Mouse (Mus musculus) left cerebral cortex, adult 11 months (tissue): ENCODE results near the gene Mrap2.

Experiments
- DNase-seq: peaks from one replicate; pipeline ENCODE4 v3.0.0; 2022; ENCODE audit warnings: low spot score

The Mrap2 gene

DNA sequence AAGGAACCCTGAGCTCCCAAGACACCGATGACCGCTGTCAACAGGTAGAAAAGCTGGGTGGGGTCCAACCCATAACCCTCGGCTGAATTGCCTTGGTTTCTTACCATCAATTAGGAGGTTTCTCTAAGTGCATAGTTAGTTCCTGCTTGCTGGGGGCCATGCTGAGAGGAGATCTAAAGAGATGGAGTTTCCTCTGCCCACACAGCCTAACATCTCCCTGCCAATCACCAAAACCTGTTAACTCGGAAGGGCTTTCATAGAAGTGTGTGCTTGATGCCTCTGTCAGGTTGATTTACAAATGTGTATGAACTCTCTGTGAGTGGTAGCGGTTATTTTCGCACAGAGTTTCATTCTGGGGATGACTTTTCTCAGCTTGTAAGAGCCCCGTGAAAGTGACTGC is 34.4 kb downstream of the Mrap2 start:
- DNase-seq: no peak

DNA sequence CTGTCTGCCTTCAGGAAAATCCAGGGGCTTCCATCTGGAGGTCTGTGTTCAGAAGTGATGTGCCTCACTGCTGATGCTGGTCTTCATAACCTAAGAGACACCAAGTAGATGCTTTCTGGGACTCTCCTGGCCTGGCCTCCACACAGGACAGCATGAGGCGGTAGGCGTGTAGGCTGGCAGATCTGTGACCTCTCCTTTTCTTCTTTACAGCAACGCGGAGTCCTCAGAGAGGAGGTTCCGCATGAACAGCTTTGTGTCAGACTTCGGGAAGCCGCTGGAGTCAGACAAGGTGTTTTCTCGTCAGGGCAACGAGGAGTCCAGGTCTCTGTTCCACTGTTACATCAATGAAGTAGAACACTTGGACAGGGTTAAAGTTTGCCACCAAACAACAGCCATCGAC is 38.1 kb downstream of the Mrap2 start:
- DNase-seq: no peak

DNA sequence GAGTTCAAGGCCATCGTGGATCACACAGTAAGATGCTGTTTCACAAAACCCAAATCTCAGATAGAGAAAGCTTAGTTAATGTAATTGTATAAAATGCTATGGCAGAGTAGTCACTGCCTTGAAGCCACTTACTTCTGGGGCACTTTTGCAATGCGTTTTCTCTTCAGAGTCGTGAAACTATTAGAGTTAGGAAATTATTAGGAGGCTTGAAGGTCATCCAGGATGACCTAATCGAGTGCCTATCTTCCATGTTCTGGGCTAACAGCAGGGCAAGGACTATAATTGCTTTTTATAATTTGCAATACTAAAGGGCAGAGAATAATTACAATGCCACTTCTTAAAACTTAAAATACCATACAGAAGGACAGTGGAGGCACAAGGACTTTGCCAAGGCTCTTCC is 43.2 kb downstream of the Mrap2 start:
- DNase-seq: no peak

DNA sequence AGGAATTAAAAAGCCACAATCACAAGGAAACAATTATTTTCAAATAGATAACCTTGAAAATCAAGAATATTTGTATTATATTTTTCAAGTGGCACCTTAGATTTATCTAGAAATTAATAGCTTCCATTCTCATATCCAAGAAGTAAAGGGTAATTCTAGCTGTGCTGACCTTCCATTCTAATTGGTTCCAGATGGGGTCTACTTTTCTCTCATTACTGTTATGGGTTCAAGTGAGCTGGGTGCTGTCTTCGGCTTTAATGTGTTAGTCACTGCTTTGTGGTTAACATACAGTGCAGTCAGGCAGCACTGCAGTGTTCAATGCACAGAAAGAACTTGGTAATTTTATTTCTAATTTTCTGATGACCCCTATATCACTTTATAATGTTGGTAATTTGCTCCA is 49.6 kb downstream of the Mrap2 start:
- no peak for DNase-seq

DNA sequence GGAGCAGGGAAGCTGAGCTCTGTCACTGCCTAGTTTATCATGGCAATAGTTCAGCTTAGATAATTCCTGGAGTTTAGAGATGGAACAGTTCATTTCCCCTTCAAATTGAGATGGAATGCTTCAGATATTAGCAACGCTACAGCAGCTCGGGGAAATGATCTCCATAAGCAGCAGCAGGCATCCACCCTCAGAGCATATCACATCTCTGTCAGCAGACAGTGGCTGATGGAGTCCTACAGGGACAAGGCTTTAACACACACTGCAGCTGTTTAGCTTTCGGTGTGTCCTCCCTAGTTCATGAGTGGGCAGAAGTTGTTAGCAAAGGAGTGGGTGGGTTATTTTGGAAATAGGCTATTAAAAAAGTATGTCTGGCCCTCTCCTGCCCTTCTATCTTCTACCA is 53.2 kb downstream of the Mrap2 start:
- no peak for DNase-seq

DNA sequence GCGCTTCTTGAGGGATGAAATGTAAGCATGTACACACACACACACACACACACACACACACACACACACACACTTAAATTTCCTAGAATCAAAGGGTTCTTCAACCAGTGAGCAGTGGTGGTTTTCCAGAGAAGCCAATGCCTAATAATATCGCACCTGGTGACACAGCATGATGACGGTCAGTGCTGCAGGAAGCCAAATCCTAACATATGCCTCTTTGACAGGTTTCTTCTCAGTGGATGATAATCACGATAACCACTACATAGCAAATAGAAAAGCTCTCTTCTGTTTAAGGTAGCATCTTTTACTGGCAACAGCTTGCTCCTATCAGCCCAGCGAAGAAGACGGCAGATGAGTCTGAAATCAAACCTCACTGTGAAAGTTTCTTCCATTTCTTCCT is 53.9 kb downstream of the Mrap2 start:
- DNase-seq: no peak

DNA sequence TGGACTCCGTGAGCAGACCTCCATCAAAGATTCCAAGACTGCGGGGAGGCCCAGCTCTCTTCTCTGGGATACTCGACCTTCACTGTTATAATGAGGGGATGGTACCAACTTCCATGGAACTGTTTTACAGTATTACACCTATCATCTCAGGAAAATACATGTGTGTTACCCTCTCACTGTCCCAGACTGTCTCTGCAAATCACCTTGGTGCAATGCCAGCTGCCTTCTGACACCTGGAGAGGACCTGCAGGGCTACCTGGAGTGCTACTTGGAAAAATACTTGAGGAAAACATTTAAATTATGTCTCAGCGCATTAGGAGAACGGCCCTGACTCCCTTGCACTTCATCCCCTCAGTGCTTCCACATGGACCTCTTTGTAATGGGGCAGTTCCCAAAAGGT is 56.3 kb downstream of the Mrap2 start:
- DNase-seq: no peak

DNA sequence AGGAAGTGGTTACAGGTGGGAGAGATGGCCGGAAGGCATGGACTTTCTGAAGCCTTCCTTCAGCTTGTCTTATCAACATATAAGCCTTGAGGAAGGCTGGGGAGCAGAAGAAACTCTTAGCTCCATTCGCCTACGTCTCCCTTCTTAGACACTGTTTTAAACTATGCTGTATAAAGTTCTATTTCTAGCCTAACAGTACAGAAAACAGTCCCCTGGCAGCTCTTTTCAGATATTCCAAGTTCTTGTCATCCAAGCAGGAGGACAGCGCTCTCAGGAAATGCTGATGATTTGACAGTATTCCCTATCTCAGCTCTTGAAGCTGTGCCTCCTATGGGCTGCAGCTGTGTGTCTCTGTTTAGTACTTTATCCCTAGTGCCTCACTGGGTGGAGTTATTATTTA is 56.8 kb downstream of the Mrap2 start:
- DNase-seq: peak; percentile 8

DNA sequence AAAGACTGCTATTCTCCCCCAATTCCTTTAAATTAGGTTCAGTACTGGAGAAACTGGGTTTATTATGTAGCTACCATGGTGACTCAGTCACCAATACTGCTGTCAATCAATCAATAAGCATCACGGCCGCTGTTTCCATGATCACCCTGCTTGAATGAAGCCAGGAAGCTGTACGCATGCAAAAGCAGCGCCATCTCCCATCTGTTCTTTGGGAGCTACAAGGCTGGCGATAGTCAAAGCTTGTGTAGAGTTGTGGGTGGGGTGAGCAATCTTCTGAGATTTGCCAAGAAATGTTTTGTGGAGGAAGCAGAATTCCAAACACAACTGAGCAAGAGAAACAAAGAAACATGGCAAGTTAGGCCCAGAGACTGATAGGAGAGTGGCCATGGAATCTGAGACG is 58.3 kb downstream of the Mrap2 start:
- DNase-seq: no peak

DNA sequence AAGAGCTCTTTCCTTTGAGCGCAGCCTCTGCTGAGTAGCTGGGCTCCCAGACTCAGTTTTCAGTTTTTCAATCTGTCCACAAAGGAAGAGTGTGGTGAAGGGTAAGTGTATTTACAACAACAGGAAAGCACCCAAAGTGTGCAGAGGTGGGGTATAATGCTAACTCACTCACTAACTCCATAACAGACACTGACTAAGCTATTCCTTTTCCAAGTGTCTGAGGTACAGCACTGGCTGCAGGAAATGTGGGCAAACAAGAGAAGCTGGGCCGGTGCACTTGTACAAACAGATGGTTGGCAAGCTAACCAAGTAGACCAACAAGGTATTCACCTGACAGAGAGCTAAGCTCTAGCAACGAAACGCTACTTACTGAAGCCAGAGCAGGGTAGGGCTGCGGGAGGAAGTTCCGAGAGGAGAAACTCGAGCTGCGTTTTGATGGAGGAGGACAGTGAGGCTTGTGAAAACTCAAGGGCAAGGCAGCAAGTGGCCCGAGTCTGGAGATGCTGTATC is 66.8 kb downstream of the Mrap2 start:
- DNase-seq: no peak

DNA sequence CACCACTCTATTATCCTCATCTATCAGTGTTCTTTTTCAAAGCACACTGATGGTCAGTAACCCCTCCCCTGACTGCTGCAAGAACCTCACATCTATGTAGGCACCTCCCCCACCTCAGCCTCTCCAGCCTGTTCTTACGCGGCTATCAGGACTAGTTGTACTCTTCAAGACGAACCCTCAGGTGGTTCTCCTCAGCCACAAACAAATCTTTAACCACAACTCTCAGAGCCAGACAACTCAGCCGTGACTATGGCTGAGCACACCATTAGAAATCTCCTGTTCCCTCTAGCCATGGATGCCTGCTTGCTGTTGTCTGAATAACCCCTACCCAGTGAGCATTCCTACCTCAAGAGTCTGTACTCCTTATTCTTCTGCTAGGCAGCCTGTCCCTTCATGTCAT is 69.1 kb downstream of the Mrap2 start:
- no peak for DNase-seq
